Mouse (Mus musculus) neural tube, embryonic 14.5 days (tissue): Measurements from ENCODE around the gene C4bp. TPM values are rescaled to one million over a fixed set of nuclear protein-coding genes. Genes with fewer than 3 reads are reported as not detected.

ENCODE experiments used
- ATAC-seq: fragments of 200-750 bp; cut with Nextera tagmentation; 2 replicates; pipeline ENCODE4 v1.8.0; 2017; ENCODE audit warnings: low read depth, mild to moderate bottlenecking, moderate TSS enrichment, moderate library complexity
- H3K27ac ChIP-seq: fragments of 300-500 bp; sonication (generic); 2 replicates; pipeline ENCODE4 v1.5.1; 2014; ENCODE audit warnings: low read depth, mild to moderate bottlenecking, control low read depth, low read length, moderate library complexity, mixed read lengths
- H3K27me3 ChIP-seq: fragments of 300-500 bp; sonication (generic); 2 replicates; pipeline ENCODE4 v1.6.1; 2014; ENCODE audit warnings: low read length; ENCODE audit not compliant: control insufficient read depth, insufficient read depth
- H3K36me3 ChIP-seq: fragments of 300-500 bp; sonication (generic); 2 replicates; pipeline ENCODE4 v1.6.1; 2014; ENCODE audit warnings: low read length, mixed read lengths; ENCODE audit not compliant: control insufficient read depth, insufficient read depth
- H3K4me1 ChIP-seq: fragments of 300-500 bp; sonication (generic); 2 replicates; pipeline ENCODE4 v1.6.1; 2014; ENCODE audit warnings: low read length; ENCODE audit not compliant: control insufficient read depth, insufficient read depth
- H3K4me2 ChIP-seq: fragments of 300-500 bp; sonication (generic); 2 replicates; pipeline ENCODE4 v1.6.1; 2014; ENCODE audit warnings: mild to moderate bottlenecking, low read depth, low read length, control low read depth
- H3K4me3 ChIP-seq: fragments of 300-500 bp; sonication (generic); 2 replicates; pipeline ENCODE4 v1.5.1; 2014; ENCODE audit warnings: low read depth, low read length, control low read depth, mixed read lengths
- H3K9ac ChIP-seq: fragments of 300-500 bp; sonication (generic); replicated peaks from 2 replicates; pipeline ENCODE4 v1.6.1; 2014; ENCODE audit warnings: low read depth, mild to moderate bottlenecking, control low read depth, low read length, mixed read lengths
- H3K9me3 ChIP-seq: fragments of 300-500 bp; sonication (generic); 2 replicates; pipeline ENCODE4 v1.6.1; 2016; ENCODE audit warnings: low read length; ENCODE audit not compliant: control insufficient read depth
- WGBS: fragments of 180-500 bp; shearing (Covaris S2); extraction: QIAGEN DNeasy Blood & Tissue Kit; methylation state at CpG from one replicate; pipeline ENCODE4 v1.1.7; 2014; 5-methylcytosine and 5-hydroxymethylcytosine counted together
- polyA plus RNA-seq: library from polyadenylated mRNA; unstranded; fragments of >200 nt; fragmentation: Nextera tagmentation; extraction: Ambion mirVana; gene quantifications from 2 replicates; pipeline ENCODE4 v1.2.1, GENCODE M21; 2014

Gene C4bp
- not detected in 2 replicates for polyA plus RNA-seq

DNA sequence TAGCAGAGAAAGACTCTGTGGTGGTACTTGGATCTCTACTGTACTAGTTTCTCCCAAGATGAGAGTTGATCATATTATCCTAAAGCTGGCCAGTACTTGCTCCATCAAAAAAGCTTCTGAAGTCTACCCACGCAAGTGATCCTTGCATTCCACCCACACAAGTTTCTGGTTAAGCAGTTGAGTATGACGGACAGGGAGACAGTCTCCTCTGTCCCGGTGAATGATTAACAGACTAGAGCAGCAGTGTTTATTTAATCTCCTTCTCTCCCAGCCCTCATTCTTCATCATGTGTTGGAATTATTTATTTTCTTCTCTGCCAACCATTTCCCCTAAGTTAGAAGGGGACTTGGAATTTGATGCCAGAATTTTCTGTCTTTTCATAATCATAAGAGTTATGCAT, at the start of gene C4bp:
TSS of gene C4bp (minus strand) at position 179 of the 400 bp plus-strand sequence.
- Histone ChIP-seq H3K27me3 (no peaks in the 10 kb centered on the region), H3K4me3 (no peak within 1 kb of the TSS), H3K36me3 (no peaks in the 10 kb centered on the region), H3K27ac (no peak within 1 kb of the TSS), H3K4me2 (no peak within 1 kb of the TSS), H3K9ac (no peak within 1 kb of the TSS), H3K4me1 (no peaks in the 10 kb centered on the region), H3K9me3 (no peaks in the 10 kb centered on the region)
- 91% methylated on average over 3 of the region's 3 CpGs for WGBS
- no peak for ATAC-seq

DNA sequence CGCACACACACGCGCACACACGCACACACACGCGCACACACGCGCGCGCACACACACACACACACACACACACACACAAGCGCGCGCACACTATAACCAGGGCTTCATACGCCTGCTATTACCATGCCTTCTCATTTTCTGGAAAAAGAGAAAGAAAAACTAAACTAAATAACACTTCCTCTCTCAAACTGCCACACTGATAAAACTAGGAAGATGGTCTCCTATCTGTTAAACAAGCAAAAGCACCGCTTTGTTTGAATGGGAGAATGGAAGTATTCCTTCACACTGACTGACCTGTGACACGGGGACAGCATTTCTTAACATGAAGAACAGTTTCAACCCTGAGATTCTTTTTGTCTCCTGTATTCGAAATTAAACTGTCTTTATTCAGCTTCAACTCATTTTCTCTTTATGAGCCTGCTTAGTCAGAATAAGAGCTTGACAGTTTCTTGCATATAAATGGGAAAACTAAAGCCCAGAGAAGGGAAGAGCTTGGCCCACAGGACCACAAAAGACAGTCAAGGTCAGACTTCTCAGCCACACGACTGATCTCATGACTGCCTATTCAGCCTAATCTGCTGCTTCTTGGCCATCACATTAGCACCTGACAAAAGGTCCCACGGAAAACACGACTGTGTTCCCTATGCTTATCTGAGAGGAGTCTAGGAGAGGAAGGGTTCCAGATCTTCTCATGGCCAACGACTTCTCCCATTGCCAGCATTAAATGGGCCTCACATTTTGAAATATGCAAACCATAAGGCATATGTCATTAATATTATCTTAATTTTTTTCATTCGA, 49.0 kb upstream of the C4bp start:
- H3K27ac ChIP-seq, result no peak overlapping the region
- H3K4me1 ChIP-seq, result no peaks in the 10 kb centered on the region
- H3K36me3 ChIP-seq, result peaks cover 20% of the 10 kb centered on the region; the same call in 1 of the 2 replicates
- H3K4me2 ChIP-seq, result no peak overlapping the region
- ATAC-seq, result no peak
- no peak overlapping the region for H3K9ac ChIP-seq
- WGBS, result 90% methylated on average over 22 of the region's 22 CpGs
- H3K9me3 ChIP-seq, result no peaks in the 10 kb centered on the region
- no peaks in the 10 kb centered on the region for H3K27me3 ChIP-seq
- H3K4me3 ChIP-seq, result no peak overlapping the region

GRCm38 (mm10) chr1:130703613-130704012, 42.2 kb upstream of the C4bp start:
- no peaks in the 10 kb centered on the region for H3K27me3 ChIP-seq
- H3K4me3 ChIP-seq, result no peak overlapping the region
- H3K36me3 ChIP-seq, result peaks cover 60% of the 10 kb centered on the region
- ATAC-seq, result no peak
- no peak overlapping the region for H3K9ac ChIP-seq
- no peak overlapping the region for H3K4me2 ChIP-seq
- H3K4me1 ChIP-seq, result no peaks in the 10 kb centered on the region
- H3K27ac ChIP-seq, result no peak overlapping the region
- no peaks in the 10 kb centered on the region for H3K9me3 ChIP-seq
- WGBS, result 91% methylated on average over 2 of the region's 2 CpGs

DNA sequence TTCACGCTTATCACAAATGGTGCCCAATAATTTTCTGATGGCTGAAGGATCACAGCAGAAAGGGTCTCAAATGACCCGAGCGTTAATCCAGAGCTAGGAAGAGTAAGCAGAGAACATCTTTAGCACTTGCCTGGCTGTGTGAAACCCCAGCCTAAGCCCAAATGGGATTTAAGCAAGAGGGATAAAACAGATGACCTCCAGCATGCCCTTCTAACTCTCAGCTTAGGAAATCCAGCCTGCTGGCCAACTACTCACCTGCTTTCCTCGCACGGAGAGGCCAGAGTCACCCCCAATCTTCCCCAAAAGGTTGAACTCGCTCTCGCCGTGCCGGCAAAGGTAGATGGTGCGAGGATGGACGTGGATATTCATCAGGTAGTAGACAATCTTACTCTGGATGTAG, 40.5 kb upstream of the C4bp start:
- WGBS, result 97% methylated on average over 11 of the region's 11 CpGs
- Histone ChIP-seq H3K4me3 (no peak overlapping the region), H3K9me3 (no peaks in the 10 kb centered on the region), H3K4me1 (no peaks in the 10 kb centered on the region), H3K36me3 (peaks cover 61% of the 10 kb centered on the region), H3K9ac (no peak overlapping the region), H3K27me3 (no peaks in the 10 kb centered on the region), H3K27ac (no peak overlapping the region), H3K4me2 (no peak overlapping the region)
- ATAC-seq, result no peak

DNA sequence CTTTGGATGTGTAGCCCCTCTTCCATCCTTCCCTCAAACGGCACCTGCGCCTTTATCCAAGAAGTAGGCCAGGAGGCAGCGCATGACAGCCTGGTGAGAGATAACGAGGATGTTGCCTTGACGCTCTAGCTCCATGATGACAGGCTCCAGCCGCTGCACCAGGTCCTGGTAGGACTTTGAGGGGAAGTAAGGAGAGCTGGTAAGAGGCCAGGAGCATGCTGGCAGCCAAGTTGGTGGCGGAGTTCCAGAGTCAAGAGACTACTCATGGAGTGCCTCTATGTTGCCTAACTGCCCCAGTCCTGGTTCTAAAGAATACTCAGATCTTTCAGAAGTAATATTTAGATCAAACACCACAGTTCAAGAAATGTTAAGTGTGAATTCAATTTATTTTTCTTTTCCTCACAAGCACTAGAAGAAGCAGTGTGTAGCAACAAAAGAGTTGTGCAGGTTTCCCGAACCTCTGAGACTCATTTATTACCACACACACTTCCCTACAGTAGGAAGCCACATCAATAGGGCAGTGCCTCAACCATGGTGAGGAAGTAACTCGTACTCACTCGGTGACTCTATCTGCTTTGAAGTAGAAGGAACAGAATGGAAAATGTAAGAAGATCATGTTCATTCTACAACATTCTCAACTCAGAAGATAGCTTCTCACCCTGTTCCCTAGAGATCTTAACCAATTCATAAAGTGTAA, 38.7 kb upstream of the C4bp start:
- WGBS, result 94% methylated on average over 10 of the region's 10 CpGs
- H3K27ac ChIP-seq, result no peak overlapping the region
- no peaks in the 10 kb centered on the region for H3K27me3 ChIP-seq
- no peak overlapping the region for H3K4me2 ChIP-seq
- no peaks in the 10 kb centered on the region for H3K4me1 ChIP-seq
- H3K36me3 ChIP-seq, result peaks cover 54% of the 10 kb centered on the region
- no peak overlapping the region for H3K4me3 ChIP-seq
- H3K9me3 ChIP-seq, result no peaks in the 10 kb centered on the region
- ATAC-seq, result no peak
- H3K9ac ChIP-seq, result no peak overlapping the region

DNA sequence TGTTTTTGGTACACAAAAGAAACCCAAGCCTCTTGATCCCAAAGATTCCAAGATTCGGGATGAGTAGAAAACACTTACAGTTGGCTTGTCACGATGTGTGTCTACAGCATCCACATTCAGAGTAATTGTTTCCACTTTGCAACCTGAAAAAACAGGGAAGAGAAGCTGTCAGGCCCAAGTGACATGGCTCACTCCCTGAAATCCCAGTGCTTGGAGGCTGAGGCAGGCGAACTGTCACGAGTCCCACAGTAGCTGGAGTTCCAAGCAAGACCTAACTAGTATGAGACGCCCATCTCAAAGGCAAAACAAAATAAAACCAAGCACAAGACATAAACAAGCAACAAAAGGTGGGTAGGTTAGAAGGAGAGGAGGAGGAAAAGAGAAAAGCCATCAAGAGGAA, 37.2 kb upstream of the C4bp start:
- H3K9me3 ChIP-seq, result no peaks in the 10 kb centered on the region
- peaks cover 54% of the 10 kb centered on the region for H3K36me3 ChIP-seq
- no peak overlapping the region for H3K9ac ChIP-seq
- no peak overlapping the region for H3K27ac ChIP-seq
- H3K27me3 ChIP-seq, result no peaks in the 10 kb centered on the region
- no peak for ATAC-seq
- H3K4me1 ChIP-seq, result no peaks in the 10 kb centered on the region
- 93% methylated on average over 5 of the region's 5 CpGs for WGBS
- no peak overlapping the region for H3K4me3 ChIP-seq
- no peak overlapping the region for H3K4me2 ChIP-seq

DNA sequence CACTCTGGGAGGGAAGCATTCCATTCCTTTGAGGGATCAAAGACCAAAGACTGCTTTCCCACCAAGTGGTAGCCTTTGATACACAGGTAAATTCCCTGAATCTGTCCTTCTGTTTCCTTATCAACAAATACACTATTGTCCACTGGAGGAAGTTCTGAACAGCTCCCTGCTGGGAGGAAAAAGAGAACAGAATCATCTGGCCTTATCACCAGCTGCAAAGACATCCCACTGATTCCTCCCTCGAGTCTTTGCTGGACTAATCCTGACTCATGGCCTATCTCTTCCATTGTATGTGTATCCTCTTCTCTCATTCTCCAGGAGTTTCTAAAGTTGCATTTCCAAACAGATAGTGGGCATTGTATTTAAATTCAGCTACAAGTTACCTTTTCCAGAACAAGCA, 22.5 kb upstream of the C4bp start:
- H3K9ac ChIP-seq, result no peak overlapping the region
- no peaks in the 10 kb centered on the region for H3K9me3 ChIP-seq
- no peak overlapping the region for H3K27ac ChIP-seq
- no peaks in the 10 kb centered on the region for H3K36me3 ChIP-seq
- H3K27me3 ChIP-seq, result no peaks in the 10 kb centered on the region
- no peaks in the 10 kb centered on the region for H3K4me1 ChIP-seq
- 77% methylated on average over 1 of the region's 1 CpGs for WGBS
- no peak overlapping the region for H3K4me3 ChIP-seq
- no peak for ATAC-seq
- no peak overlapping the region for H3K4me2 ChIP-seq

DNA sequence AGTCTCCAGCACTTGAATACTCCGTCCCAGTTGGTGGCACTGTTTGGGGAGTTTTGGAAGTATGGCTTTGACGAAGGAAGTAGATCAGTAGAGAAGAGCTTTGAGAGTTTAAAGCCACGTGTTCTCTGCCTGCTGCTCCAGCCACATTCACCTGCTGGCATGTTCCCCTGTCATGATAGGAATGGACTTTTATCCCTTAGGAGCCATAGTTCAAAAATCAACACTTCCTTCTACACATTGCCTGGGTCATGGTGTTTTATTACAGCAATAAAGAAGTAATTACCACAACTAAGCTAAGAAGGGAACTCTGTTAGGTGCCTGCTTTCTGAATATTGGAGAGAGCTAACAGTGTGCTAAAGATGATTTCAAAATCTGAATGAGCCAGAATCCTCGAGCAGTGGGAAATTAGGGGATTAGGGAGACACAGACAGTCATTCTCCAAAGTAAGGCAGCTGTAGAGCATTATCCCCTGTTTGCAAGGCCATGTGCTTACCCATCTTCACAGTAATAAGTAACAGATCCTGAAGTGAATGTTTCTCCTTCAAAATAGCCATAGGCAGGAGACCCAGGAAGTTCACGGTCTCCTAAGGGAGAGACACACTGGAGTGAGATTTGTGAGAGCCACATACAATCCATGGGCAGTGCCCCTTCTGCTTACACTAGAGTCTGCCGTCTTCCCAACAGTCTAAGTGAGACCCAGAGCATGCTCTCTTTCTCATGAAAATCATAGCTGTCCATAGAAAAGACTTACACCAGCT, 20.4 kb upstream of the C4bp start:
- Histone ChIP-seq H3K4me2 (no peak overlapping the region), H3K4me1 (no peaks in the 10 kb centered on the region), H3K9ac (no peak overlapping the region), H3K36me3 (no peaks in the 10 kb centered on the region), H3K9me3 (no peaks in the 10 kb centered on the region), H3K27ac (no peak overlapping the region), H3K4me3 (no peak overlapping the region), H3K27me3 (no peaks in the 10 kb centered on the region)
- 62% methylated on average over 6 of the region's 6 CpGs for WGBS
- no peak for ATAC-seq

- no peak for ATAC-seq
- Histone ChIP-seq H3K27me3 (no peaks in the 10 kb centered on the region), H3K4me3 (no peak overlapping the region), H3K4me2 (no peak overlapping the region), H3K36me3 (no peaks in the 10 kb centered on the region), H3K9ac (no peak overlapping the region), H3K9me3 (no peaks in the 10 kb centered on the region), H3K27ac (no peak overlapping the region), H3K4me1 (no peaks in the 10 kb centered on the region)
- WGBS, result 81% methylated on average over 2 of the region's 2 CpGs
Observed at GRCm38 (mm10) chr1:130681075-130681474, 19.6 kb upstream of the C4bp start.
